Mouse (Mus musculus) G1E (cell line): Measurements from ENCODE around the gene Ptpra. TPM values are rescaled to one million over a fixed set of nuclear protein-coding genes. Genes with fewer than 3 reads are reported as not detected.

Source experiments
- ATAC-seq: 2 replicates; pipeline ENCODE4 v1.8.0; 2016; ENCODE audit warnings: mild to moderate bottlenecking; ENCODE audit not compliant: insufficient number of reproducible peaks, poor library complexity, low FRiP score, severe bottlenecking; ENCODE audit errors: extremely low read depth
- DNase-seq: peaks from one replicate; pipeline ENCODE4 v3.0.0; 2012; ENCODE audit warnings: low spot score
- H3K27me3 ChIP-seq: 2 replicates; pipeline ENCODE4 v1.6.1; 2012; ENCODE audit warnings: mild to moderate bottlenecking, low read length, inconsistent platforms; ENCODE audit not compliant: insufficient read depth
- H3K36me3 ChIP-seq: replicated peaks from 2 replicates; pipeline ENCODE3; 2012; ENCODE audit warnings: mild to moderate bottlenecking, inconsistent platforms
- H3K4me1 ChIP-seq: 2 replicates; pipeline ENCODE4 v1.6.1; 2012; ENCODE audit warnings: low read depth, low read length, inconsistent platforms, mixed read lengths; ENCODE audit not compliant: insufficient read depth
- H3K4me3 ChIP-seq: 2 replicates; pipeline ENCODE4 v1.5.1; 2012; ENCODE audit warnings: low read depth, mild to moderate bottlenecking, inconsistent platforms, low read length, moderate library complexity, mixed read lengths
- H3K9me3 ChIP-seq: replicated peaks from 2 replicates; pipeline ENCODE4 v1.6.1; 2012; ENCODE audit warnings: inconsistent platforms
- CTCF ChIP-seq: IDR thresholded peaks from 2 replicates; pipeline ENCODE4 v1.5.1; 2012; ENCODE audit warnings: low read depth, low read length, inconsistent platforms, mixed read lengths
- GATA1 ChIP-seq: IDR thresholded peaks from 2 replicates; pipeline ENCODE4 v1.6.1; 2012; ENCODE audit warnings: borderline replicate concordance, low read length, inconsistent platforms, mixed read lengths
- GATA2 ChIP-seq: IDR thresholded peaks from 2 replicates; pipeline ENCODE4 v1.6.1; 2012; ENCODE audit warnings: low read depth, low read length, inconsistent platforms, borderline replicate concordance
- POLR2AphosphoS5 ChIP-seq: IDR thresholded peaks from 2 replicates; pipeline ENCODE4 v1.6.1; 2012; ENCODE audit warnings: low read depth, low read length, inconsistent platforms; ENCODE audit not compliant: insufficient replicate concordance
- TAL1 ChIP-seq: conservative IDR thresholded peaks from 2 replicates; pipeline ENCODE4 v1.6.1; 2012; ENCODE audit warnings: low read depth, low read length, inconsistent platforms, mixed read lengths
- polyA plus RNA-seq: library from polyadenylated mRNA; stranded (reverse); fragments of >175 nt; gene quantifications from 2 replicates; pipeline ENCODE4 v1.2.3, GENCODE M21; 2012
- total RNA-seq, 2 experiments: library from RNA; stranded (forward) in 1 of 2; stranded (reverse) in 1 of 2; fragments of 200-1000 nt in 1 of 2; fragments of >200 nt in 1 of 2; fragmentation: Nextera tagmentation in 1 of 2; gene quantifications; 2 replicates each; pipeline ENCODE4 v1.2.3; 2014 to 2017

Ptpra gene
- total and polyA plus RNA-seq, 3 experiments: 22.6 to 119 (median 97.7) TPM

DNA sequence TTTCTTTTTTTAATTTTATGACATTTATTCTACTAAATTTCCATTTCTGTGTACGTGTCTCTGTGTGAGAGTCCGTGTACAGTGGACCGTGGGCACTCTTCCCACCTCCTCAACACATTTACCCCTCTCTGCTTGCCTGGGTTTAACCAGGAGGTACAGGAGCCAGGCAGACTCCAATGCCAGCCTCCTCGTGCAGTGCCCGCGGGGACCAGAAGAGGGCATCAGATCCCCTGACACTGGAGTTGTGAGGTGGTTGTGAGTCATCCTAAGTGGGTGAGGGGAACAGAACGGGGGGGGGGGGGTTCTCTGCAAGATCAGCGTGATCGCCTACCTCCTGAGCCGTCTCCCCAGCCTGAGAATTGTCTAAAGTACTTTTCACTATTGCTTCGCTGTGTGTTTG is 128.1 kb downstream of the Ptpra start:
- TF ChIP-seq POLR2AphosphoS5: no peak
- peak; percentile 46 for TF ChIP-seq CTCF
- DNase-seq: peak; percentile 38
- H3K9me3 ChIP-seq: no peaks in the 10 kb centered on the region
- peaks cover 77% of the 10 kb centered on the region for H3K27me3 ChIP-seq
- no peak for ATAC-seq
- H3K4me1 ChIP-seq: peaks cover 13% of the 10 kb centered on the region
- H3K36me3 ChIP-seq: no peaks in the 10 kb centered on the region
- no peak overlapping the region for H3K4me3 ChIP-seq

- DNase-seq: no peak
- no peak for TF ChIP-seq GATA1
- TF ChIP-seq TAL1: no peak
- no peak for TF ChIP-seq CTCF
- TF ChIP-seq GATA2: no peak
- TF ChIP-seq POLR2AphosphoS5: no peak
- Histone ChIP-seq H3K27me3 (peaks cover 78% of the 10 kb centered on the region), H3K4me3 (no peak overlapping the region), H3K4me1 (peaks cover 13% of the 10 kb centered on the region), H3K9me3 (no peaks in the 10 kb centered on the region), H3K36me3 (no peaks in the 10 kb centered on the region)
- ATAC-seq: no peak
Observed at GRCm38 (mm10) chr2:130579791-130580190, 129.7 kb downstream of the Ptpra start.

DNA sequence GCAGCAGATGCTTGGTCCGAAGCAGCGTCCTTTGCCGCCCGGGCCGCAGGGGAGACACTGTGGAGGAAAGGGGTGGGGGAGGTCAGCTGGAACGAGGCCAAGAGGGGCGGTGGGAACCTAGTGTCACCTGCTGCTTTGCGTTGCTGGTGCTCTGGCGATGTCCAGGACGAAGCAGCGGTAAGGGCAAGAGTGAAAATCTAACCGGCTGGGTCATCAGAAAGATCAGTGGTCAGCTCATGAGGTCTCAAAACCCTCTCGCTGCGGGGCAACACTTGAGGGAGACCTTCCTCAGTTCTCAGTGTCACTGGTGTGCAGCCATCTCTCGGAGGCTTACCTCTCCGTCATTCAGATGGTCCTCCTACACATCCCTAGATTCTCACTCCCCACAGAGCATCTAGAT is 131.1 kb downstream of the Ptpra start:
- TF ChIP-seq CTCF (no peak), POLR2AphosphoS5 (no peak), GATA2 (no peak), TAL1 (no peak), GATA1 (no peak)
- Histone ChIP-seq H3K27me3 (peaks cover 74% of the 10 kb centered on the region), H3K4me3 (no peak overlapping the region)

DNA sequence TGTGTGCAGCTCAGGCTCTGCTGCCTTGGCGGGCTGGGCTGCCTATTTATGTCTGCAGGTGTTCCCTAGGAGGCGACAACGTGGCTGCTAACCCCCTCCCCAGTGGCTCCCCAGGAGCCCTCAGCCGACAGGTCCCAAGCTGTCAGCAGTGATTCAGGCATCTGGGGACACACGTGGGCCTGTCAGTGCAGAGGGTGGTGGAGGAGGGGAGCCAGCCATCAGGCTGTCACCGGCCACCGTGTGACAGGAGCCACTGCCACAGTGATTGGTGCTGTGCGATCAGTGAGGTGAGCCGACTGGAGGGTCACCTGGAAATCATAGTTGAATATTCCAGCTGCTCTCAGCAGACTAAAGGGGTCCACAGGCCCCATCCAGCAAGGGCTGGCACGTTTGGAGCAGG is 132.5 kb downstream of the Ptpra start, which contains the start of gene Avp:
Gene Avp (minus strand): TSS at position 3 of the 400 bp plus-strand sequence.
- Histone ChIP-seq H3K4me3 (no peak within 1 kb of the TSS), H3K9me3 (no peaks in the 10 kb centered on the region), H3K4me1 (peaks cover 18% of the 10 kb centered on the region), H3K36me3 (no peaks in the 10 kb centered on the region), H3K27me3 (peaks cover 67% of the 10 kb centered on the region)
- TF ChIP-seq POLR2AphosphoS5: no peak
- TF ChIP-seq TAL1: no peak
- TF ChIP-seq CTCF: no peak
- TF ChIP-seq GATA2: no peak
- no peak for TF ChIP-seq GATA1
- ATAC-seq (no peak), DNase-seq (no peak)

More for the DNA sequence above, 131.1 kb downstream of the Ptpra start:
- DNase-seq (no peak), ATAC-seq (no peak)
- Histone ChIP-seq H3K36me3 (no peaks in the 10 kb centered on the region), H3K4me1 (peaks cover 19% of the 10 kb centered on the region), H3K9me3 (no peaks in the 10 kb centered on the region)

GRCm38 (mm10) chr2:130583902-130584560 is 134.0 kb downstream of the Ptpra start:
- ATAC-seq (no peak), DNase-seq (no peak)
- Histone ChIP-seq H3K27me3 (peaks cover 57% of the 10 kb centered on the region), H3K4me1 (peaks cover 12% of the 10 kb centered on the region), H3K36me3 (no peaks in the 10 kb centered on the region), H3K4me3 (no peak overlapping the region), H3K9me3 (no peaks in the 10 kb centered on the region)
- TF ChIP-seq GATA2 (no peak), TAL1 (no peak), CTCF (no peak), POLR2AphosphoS5 (no peak), GATA1 (no peak)

- no peak for DNase-seq
- Histone ChIP-seq H3K9me3 (no peaks in the 10 kb centered on the region), H3K36me3 (peaks cover 12% of the 10 kb centered on the region), H3K4me1 (peaks cover 5% of the 10 kb centered on the region), H3K4me3 (no peak overlapping the region), H3K27me3 (peaks cover 39% of the 10 kb centered on the region)
- ATAC-seq: no peak
- TF ChIP-seq TAL1 (no peak), POLR2AphosphoS5 (no peak), GATA2 (no peak), GATA1 (no peak), CTCF (no peak)
Observed at GRCm38 (mm10) chr2:130586016-130586415, 135.9 kb downstream of the Ptpra start.
